Comparison of ENCODE assay signal across 8 mouse cellular contexts in genomic region chr3:96196437-96197128, GRCm38 (mm10). TPM values are rescaled to one million over a fixed set of nuclear protein-coding genes. Genes with fewer than 3 reads are reported as not detected.
A peak's percentile ranks its signal among the peaks of the same experiment; 100 is the strongest.
DNase-seq lines count a peak whose midpoint lies in the region; ATAC-seq and TF ChIP-seq lines count a peak whose summit lies in the region.

No protein-coding gene starts in this region.

- H3K27me3 ChIP-seq in kidney, postnatal 0 days (ENCODE audit: insufficient read depth, low read length): no peaks in the 10 kb centered on the region
- H3K27me3 ChIP-seq in hindbrain, embryonic 16.5 days (replicated peaks; ENCODE audit: control insufficient read depth, insufficient read depth, low read length): no peaks in the 10 kb centered on the region
- H3K27me3 ChIP-seq in myocyte (ENCODE audit: control insufficient read depth, insufficient read depth, insufficient read length): no peaks in the 10 kb centered on the region

- peak overlapping the region; percentile 73 for H3K4me2 ChIP-seq in kidney, postnatal 0 days (ENCODE audit: low read length)
- H3K4me2 ChIP-seq in hindbrain, embryonic 16.5 days (ENCODE audit: low read length): peak overlapping the region; percentile 95
- peak overlapping the region; percentile 86 for H3K4me2 ChIP-seq in myocyte (ENCODE audit: low read depth)

- 18% methylated on average over 27 of the region's 27 CpGs for WGBS in kidney, postnatal 0 days
- WGBS in hindbrain, embryonic 16.5 days: 19% methylated on average over 27 of the region's 27 CpGs

- H3K9me3 ChIP-seq in kidney, postnatal 0 days (replicated peaks; ENCODE audit: low read length): no peaks in the 10 kb centered on the region
- H3K9me3 ChIP-seq in hindbrain, embryonic 16.5 days (ENCODE audit: control insufficient read depth, low read length): no peaks in the 10 kb centered on the region

- H3K27ac ChIP-seq in kidney, postnatal 0 days: peak overlapping the region; percentile 91
- peak overlapping the region; percentile 87; the same call in 1 of the 2 replicates for H3K27ac ChIP-seq in brown adipose tissue, adult 24 weeks (replicated peaks; ENCODE audit: low read depth, low read length)
- H3K27ac ChIP-seq in hindbrain, embryonic 16.5 days (ENCODE audit: low read depth, low read length): peak overlapping the region; percentile 96

- no peak for DNase-seq in kidney, postnatal 0 days (ENCODE audit: low spot score)
- no peak for DNase-seq in kidney, postnatal 10 days
- no peak for DNase-seq in layer of hippocampus, postnatal 25 days (ENCODE audit: extremely low spot score in 1 of 2, low spot score in 1 of 2)
- no peak for DNase-seq in adrenal gland, postnatal 25 days
- DNase-seq in gastrocnemius, postnatal 36 days: no peak

- no peak; the same call in 1 of the 2 replicates for ATAC-seq in kidney, postnatal 0 days (replicated peaks; ENCODE audit: low FRiP score, low read depth)
- ATAC-seq in hindbrain, embryonic 16.5 days: peak; percentile 15

- H3K4me3 ChIP-seq in kidney, postnatal 0 days (replicated peaks; ENCODE audit: low read depth, low read length): peak overlapping the region; percentile 48
- peak overlapping the region; percentile 91 for H3K4me3 ChIP-seq in brown adipose tissue, adult 24 weeks (ENCODE audit: insufficient read depth, low read depth, low read length)
- peak overlapping the region; percentile 74 for H3K4me3 ChIP-seq in hindbrain, embryonic 16.5 days (ENCODE audit: low read length)
- H3K4me3 ChIP-seq in myocyte: peak overlapping the region; percentile 48

- H3K36me3 ChIP-seq in kidney, postnatal 0 days (ENCODE audit: insufficient read depth, low read length): no peaks in the 10 kb centered on the region
- H3K36me3 ChIP-seq in hindbrain, embryonic 16.5 days (ENCODE audit: control insufficient read depth, insufficient read depth, low read length): peaks cover 20% of the 10 kb centered on the region
- no peaks in the 10 kb centered on the region for H3K36me3 ChIP-seq in myocyte (ENCODE audit: control insufficient read depth, insufficient read depth)

- no peaks in the 10 kb centered on the region for H3K79me2 ChIP-seq in myocyte (ENCODE audit: control insufficient read depth, insufficient read depth)

- no peak for TF ChIP-seq CTCF in kidney, postnatal 0 days (IDR thresholded peaks at IDR 0.05; ENCODE audit: low read depth)

- intact Hi-C loops in gastrocnemius, postnatal 36 days (cut with DNase I): no loop called here

- peaks cover 12% of the 10 kb centered on the region for H3K4me1 ChIP-seq in kidney, postnatal 0 days (replicated peaks; ENCODE audit: insufficient read depth, low read length)
- no peaks in the 10 kb centered on the region for H3K4me1 ChIP-seq in brown adipose tissue, adult 24 weeks (ENCODE audit: control insufficient read depth, insufficient read depth, insufficient read length, low read length)
- peaks cover 11% of the 10 kb centered on the region for H3K4me1 ChIP-seq in hindbrain, embryonic 16.5 days (ENCODE audit: control insufficient read depth, insufficient read depth, low read depth, low read length)

- peak overlapping the region; percentile 26 for H3ac ChIP-seq in myocyte (ENCODE audit: control insufficient read depth, insufficient read length)

- no peak for TF ChIP-seq POLR2A in myocyte (IDR thresholded peaks at IDR 0.05; ENCODE audit: insufficient read length, low read depth)

- H3K9ac ChIP-seq in kidney, postnatal 0 days (ENCODE audit: low read depth, low read length): peak overlapping the region; percentile 73
- peak overlapping the region; percentile 88 for H3K9ac ChIP-seq in hindbrain, embryonic 16.5 days (ENCODE audit: low read depth, low read length)

TF ChIP-seq in myocyte, 11 proteins besides CTCF, POLR2A, EP300 and RAD21:
- TF ChIP-seq MYOD1 (IDR thresholded peaks at IDR 0.05; ENCODE audit: control insufficient read depth in 1 of 3, insufficient read length in 2 of 3, low read depth in 2 of 3) (no peak), USF1 (IDR thresholded peaks at IDR 0.05; ENCODE audit: low read depth) (no peak), E2F4 (IDR thresholded peaks at IDR 0.05; ENCODE audit: insufficient read depth) (no peak), TCF12 (IDR thresholded peaks at IDR 0.05; ENCODE audit: insufficient read depth, poor library complexity, severe bottlenecking) (no peak), MYOG (IDR thresholded peaks at IDR 0.05; ENCODE audit: control insufficient read depth in 1 of 3, insufficient read depth in 1 of 3, insufficient read length in 2 of 3, low read depth in 2 of 3) (no peak), MAX (IDR thresholded peaks at IDR 0.05; ENCODE audit: low read depth) (no peak)

RNA-seq across cellular contexts. Expression of gene Sv2a, which starts 15.6 kb away (rescaled TPM):
- 9.4 and 12.2 TPM in 2 replicates for polyA plus RNA-seq in kidney, postnatal 0 days (2015; fragmentation: Nextera tagmentation; extraction: Ambion mirVana)
- not detected in 2 replicates for polyA plus RNA-seq in brown adipose tissue, adult 24 weeks (2012; ENCODE audit: insufficient read depth, insufficient read length, missing spikeins)
- 135 TPM in 2 replicates for polyA plus RNA-seq in hindbrain, embryonic 16.5 days (2015; fragmentation: Nextera tagmentation; extraction: Ambion mirVana)
- polyA plus RNA-seq in myocyte (2012; fragmentation: generic; extraction: Trizol): 0.28 TPM
- 100 to 1,000 TPM; 379 to 381 TPM for total RNA-seq in layer of hippocampus, postnatal 25 days (2021)
- total RNA-seq in adrenal gland, postnatal 25 days (2021): 7.3 and 11.8 TPM in 2 replicates
- 1 to 10 TPM in 1 of 2 experiments, under 1 TPM in 1; 0.37 to 1.5 TPM for total RNA-seq in gastrocnemius, postnatal 36 days (2021)

RNA-seq across cellular contexts. Expression of gene Bola1, which starts 22.9 kb away (rescaled TPM):
- polyA plus RNA-seq in kidney, postnatal 0 days (2015; fragmentation: Nextera tagmentation; extraction: Ambion mirVana): 66.4 and 70.5 TPM in 2 replicates
- polyA plus RNA-seq in brown adipose tissue, adult 24 weeks (2012; ENCODE audit: insufficient read depth, insufficient read length, missing spikeins): 36.7 and 42.5 TPM in 2 replicates
- polyA plus RNA-seq in hindbrain, embryonic 16.5 days (2015; fragmentation: Nextera tagmentation; extraction: Ambion mirVana): 52.7 and 57.2 TPM in 2 replicates
- 88.0 TPM for polyA plus RNA-seq in myocyte (2012; fragmentation: generic; extraction: Trizol)
- total RNA-seq in layer of hippocampus, postnatal 25 days (2021): 10 to 100 TPM; 16.5 to 17.9 TPM
- total RNA-seq in adrenal gland, postnatal 25 days (2021): 39.3 and 42.4 TPM in 2 replicates
- total RNA-seq in gastrocnemius, postnatal 36 days (2021): 10 to 100 TPM; 20.8 to 24.6 TPM

RNA-seq across cellular contexts. Expression of gene Hist2h2ab, which starts 23.1 kb away (rescaled TPM):
- polyA plus RNA-seq in kidney, postnatal 0 days (2015; fragmentation: Nextera tagmentation; extraction: Ambion mirVana): not detected in 2 replicates
- polyA plus RNA-seq in brown adipose tissue, adult 24 weeks (2012; ENCODE audit: insufficient read depth, insufficient read length, missing spikeins): not detected in 2 replicates
- polyA plus RNA-seq in hindbrain, embryonic 16.5 days (2015; fragmentation: Nextera tagmentation; extraction: Ambion mirVana): not detected in 2 replicates
- not detected for polyA plus RNA-seq in myocyte (2012; fragmentation: generic; extraction: Trizol)
- total RNA-seq in layer of hippocampus, postnatal 25 days (2021): 1 to 10 TPM; 8.5 to 9.2 TPM
- 7.7 and 10.9 TPM in 2 replicates for total RNA-seq in adrenal gland, postnatal 25 days (2021)
- under 1 TPM in 1 of 2 experiments, not detected in 1; 0.92 TPM for total RNA-seq in gastrocnemius, postnatal 36 days (2021)

RNA-seq across cellular contexts. Expression of gene Hist2h2ac, which starts 24.1 kb away (rescaled TPM):
- 7.5 and 8.5 TPM in 2 replicates for polyA plus RNA-seq in kidney, postnatal 0 days (2015; fragmentation: Nextera tagmentation; extraction: Ambion mirVana)
- polyA plus RNA-seq in brown adipose tissue, adult 24 weeks (2012; ENCODE audit: insufficient read depth, insufficient read length, missing spikeins): not detected in 2 replicates
- polyA plus RNA-seq in hindbrain, embryonic 16.5 days (2015; fragmentation: Nextera tagmentation; extraction: Ambion mirVana): 1.3 TPM in 1 of 2 replicates, not detected in the other
- polyA plus RNA-seq in myocyte (2012; fragmentation: generic; extraction: Trizol): 1.3 TPM
- total RNA-seq in layer of hippocampus, postnatal 25 days (2021): 10 to 100 TPM; 23.0 to 27.5 TPM
- 62.8 and 86.8 TPM in 2 replicates for total RNA-seq in adrenal gland, postnatal 25 days (2021)
- total RNA-seq in gastrocnemius, postnatal 36 days (2021): 10 to 100 TPM in 1 of 2 experiments, 1 to 10 TPM in 1; 9.9 to 10.3 TPM

RNA-seq across cellular contexts. Expression of gene Hist2h2be, which starts 24.3 kb away (rescaled TPM):
- polyA plus RNA-seq in kidney, postnatal 0 days (2015; fragmentation: Nextera tagmentation; extraction: Ambion mirVana): 8.7 and 8.9 TPM in 2 replicates
- polyA plus RNA-seq in brown adipose tissue, adult 24 weeks (2012; ENCODE audit: insufficient read depth, insufficient read length, missing spikeins): 13.2 and 16.0 TPM in 2 replicates
- 4.9 and 5.5 TPM in 2 replicates for polyA plus RNA-seq in hindbrain, embryonic 16.5 days (2015; fragmentation: Nextera tagmentation; extraction: Ambion mirVana)
- polyA plus RNA-seq in myocyte (2012; fragmentation: generic; extraction: Trizol): 2.2 TPM
- total RNA-seq in layer of hippocampus, postnatal 25 days (2021): 1 to 10 TPM; 5.6 to 5.9 TPM
- 19.4 and 21.7 TPM in 2 replicates for total RNA-seq in adrenal gland, postnatal 25 days (2021)
- total RNA-seq in gastrocnemius, postnatal 36 days (2021): 1 to 10 TPM; 4.5 to 5.3 TPM
